Mouse (Mus musculus) small intestine, adult 2 months (tissue): ENCODE data around the gene Zxdb.
"Not testable (repeated sequence)": the region's sequence is repeated elsewhere in the genome, so short reads cannot be mapped to it uniquely, and the experiment has no call there.

Experiments used
- CTCF ChIP-seq: fragments of 200-500 bp; IDR thresholded peaks from 2 replicates; pipeline ENCODE4 v1.5.1; 2012; ENCODE audit warnings: low read depth, mild to moderate bottlenecking, control low read depth, inconsistent platforms, low read length, moderate library complexity, mixed read lengths; ENCODE audit not compliant: insufficient replicate concordance, insufficient read length; ENCODE audit errors: extremely low read depth
- POLR2A ChIP-seq: fragments of 200-500 bp; IDR thresholded peaks from 2 replicates; pipeline ENCODE4 v1.6.1; 2012; ENCODE audit warnings: low read depth, mild to moderate bottlenecking, control low read depth, inconsistent platforms, low read length, moderate library complexity

- TF ChIP-seq POLR2A, CTCF: not testable (repeated sequence)
Measured at GRCm38 (mm10) chrX:94724192-94724971, at the start of gene Zxdb.
